ENCODE assay signal across 9 mouse cellular contexts in genomic region chr4:138729018-138729703, GRCm38 (mm10). TPM values are rescaled to one million over a fixed set of nuclear protein-coding genes. Genes with fewer than 3 reads are reported as not detected.
DNase-seq lines count a peak whose midpoint lies in the region; ATAC-seq and TF ChIP-seq lines count a peak whose summit lies in the region.
"Had no signal": no experiment of that assay in that cellular context is flagged by ENCODE, and none has a peak within 500 bp of the region (broad histone marks: within the 10 kb centered on the region; RNA-seq: fewer than 3 reads in every experiment).

No protein-coding gene starts in this region.

- no peak overlapping the region for H3K4me3 ChIP-seq in lung, adult 2 months (replicated peaks; ENCODE audit: extremely low read depth, low read depth, low read length)
- no peak overlapping the region for H3K4me3 ChIP-seq in liver, embryonic 16.5 days (ENCODE audit: low read depth, low read length)
- H3K4me3 ChIP-seq in stomach, embryonic 16.5 days (replicated peaks; ENCODE audit: low read length) = no peak overlapping the region
- H3K4me3 ChIP-seq: myocyte had no signal

- ATAC-seq in liver, embryonic 16.5 days (ENCODE audit: low read depth) = peak; percentile 32; the same call in 1 of the 2 replicates
- peak; percentile 54; the same call in 1 of the 2 replicates for ATAC-seq in stomach, embryonic 16.5 days (ENCODE audit: insufficient read depth, low FRiP score)
- ATAC-seq in CD4-positive, CD25-positive, alpha-beta regulatory T cell, adult 4 months = no peak

- H3K9me3 ChIP-seq in liver, embryonic 16.5 days (replicated peaks; ENCODE audit: control insufficient read depth, low read length) = no peaks in the 10 kb centered on the region
- H3K9me3 ChIP-seq in stomach, embryonic 16.5 days (replicated peaks; ENCODE audit: control insufficient read depth, low read length) = no peaks in the 10 kb centered on the region

- H3K27ac ChIP-seq in liver, embryonic 16.5 days (ENCODE audit: low read length) = no peak overlapping the region
- H3K27ac ChIP-seq in stomach, embryonic 16.5 days (ENCODE audit: low read length) = no peak overlapping the region

- peaks cover 3% of the 10 kb centered on the region for H3K27me3 ChIP-seq in liver, embryonic 16.5 days (ENCODE audit: control insufficient read depth, insufficient read depth, low read depth, low read length)
- H3K27me3 ChIP-seq in stomach, embryonic 16.5 days (ENCODE audit: control insufficient read depth, insufficient read depth, low read length) = no peaks in the 10 kb centered on the region

- H3K4me1 ChIP-seq in lung, adult 2 months (ENCODE audit: control insufficient read depth, insufficient read depth, low read length) = peaks cover 7% of the 10 kb centered on the region
- H3K4me1 ChIP-seq in liver, embryonic 16.5 days (ENCODE audit: control insufficient read depth, low read depth, low read length) = no peaks in the 10 kb centered on the region; the same call in 1 of the 2 replicates
- peaks cover 14% of the 10 kb centered on the region; the same call in 1 of the 2 replicates for H3K4me1 ChIP-seq in stomach, embryonic 16.5 days (ENCODE audit: control insufficient read depth, insufficient read depth, low read length)

- 34% methylated on average over 9 of the region's 9 CpGs for WGBS in lung, adult 2 months
- 36% methylated on average over 9 of the region's 9 CpGs for WGBS in liver, embryonic 16.5 days (ENCODE audit: insufficient replicate concordance)
- WGBS in stomach, embryonic 16.5 days = 51% methylated on average over 9 of the region's 9 CpGs

- DNase-seq in adrenal gland, adult 8-10 months = peak; percentile 58
- DNase-seq in adrenal gland, postnatal 25 days = no peak
- DNase-seq in lung, adult 18-20 months = peak; percentile 46 to 49
- DNase-seq in lung, adult 2 months = no peak
- no peak for DNase-seq in cerebellum, adult 8-10 months

- H3K4me2 ChIP-seq in liver, embryonic 16.5 days (ENCODE audit: low read depth, low read length) = no peak overlapping the region
- H3K4me2 ChIP-seq in stomach, embryonic 16.5 days (ENCODE audit: low read depth, low read length) = no peak overlapping the region

- TF ChIP-seq CTCF in lung, adult 2 months (IDR thresholded peaks at IDR 0.05; ENCODE audit: insufficient read depth, low read length) = no peak

- H3K9ac ChIP-seq in liver, embryonic 16.5 days (ENCODE audit: low read depth, low read length) = no peak overlapping the region
- H3K9ac ChIP-seq in stomach, embryonic 16.5 days (ENCODE audit: low read length) = no peak overlapping the region

- no peak for TF ChIP-seq POLR2A in lung, adult 2 months (IDR thresholded peaks at IDR 0.05; ENCODE audit: borderline replicate concordance, extremely low read depth, low read depth, low read length)

- no peaks in the 10 kb centered on the region for H3K36me3 ChIP-seq in liver, embryonic 16.5 days (ENCODE audit: control insufficient read depth, insufficient read depth)
- H3K36me3 ChIP-seq in stomach, embryonic 16.5 days (ENCODE audit: control insufficient read depth, insufficient read depth, low read length) = no peaks in the 10 kb centered on the region

RNA-seq across cellular contexts. Expression of gene Pla2g2c, which starts 4.6 kb away (rescaled TPM):
- under 1 TPM in 3 of 4 experiments, not detected in 1; 0.52 to 0.81 (median 0.68) TPM for total RNA-seq in adrenal gland, adult 8-10 months (2022)
- total RNA-seq in adrenal gland, postnatal 25 days (2021) = 0.24 TPM in 1 of 2 replicates, not detected in the other
- 0.69 and 0.93 TPM in 2 replicates for polyA plus RNA-seq in lung, adult 2 months (2012; rRNA removed)
- not detected in 2 replicates for polyA plus RNA-seq in liver, embryonic 16.5 days (2015; fragmentation: Nextera tagmentation; extraction: Ambion mirVana)
- polyA plus RNA-seq in stomach, embryonic 16.5 days (2015; fragmentation: Nextera tagmentation; extraction: Ambion mirVana) = 0.14 and 0.18 TPM in 2 replicates
- polyA plus RNA-seq in CD4-positive, CD25-positive, alpha-beta regulatory T cell, adult 4 months (2017; shearing (Covaris generic)) = not detected
- polyA plus RNA-seq: myocyte had no signal

RNA-seq across cellular contexts. Expression of gene Ubxn10, which starts 7.8 kb away (rescaled TPM):
- 1 to 10 TPM; 1.0 to 3.9 (median 2.3) TPM for total RNA-seq in adrenal gland, adult 8-10 months (2022)
- 1.1 and 2.0 TPM in 2 replicates for total RNA-seq in adrenal gland, postnatal 25 days (2021)
- 25.2 and 28.6 TPM in 2 replicates for polyA plus RNA-seq in lung, adult 2 months (2012; rRNA removed)
- polyA plus RNA-seq in liver, embryonic 16.5 days (2015; fragmentation: Nextera tagmentation; extraction: Ambion mirVana) = 0.04 and 0.11 TPM in 2 replicates
- 0.74 and 0.85 TPM in 2 replicates for polyA plus RNA-seq in stomach, embryonic 16.5 days (2015; fragmentation: Nextera tagmentation; extraction: Ambion mirVana)
- polyA plus RNA-seq in CD4-positive, CD25-positive, alpha-beta regulatory T cell, adult 4 months (2017; shearing (Covaris generic)) = not detected
- polyA plus RNA-seq: myocyte had no signal

RNA-seq across cellular contexts. Expression of gene Pla2g2f, which starts 28.3 kb away (rescaled TPM):
- total RNA-seq in adrenal gland, adult 8-10 months (2022) = 10 to 100 TPM; 27.9 to 46.9 (median 39.1) TPM
- total RNA-seq in adrenal gland, postnatal 25 days (2021) = 19.2 and 21.7 TPM in 2 replicates
- 0.14 and 5.2 TPM in 2 replicates for polyA plus RNA-seq in lung, adult 2 months (2012; rRNA removed)
- not detected in 2 replicates for polyA plus RNA-seq in liver, embryonic 16.5 days (2015; fragmentation: Nextera tagmentation; extraction: Ambion mirVana)
- 2.0 and 3.6 TPM in 2 replicates for polyA plus RNA-seq in stomach, embryonic 16.5 days (2015; fragmentation: Nextera tagmentation; extraction: Ambion mirVana)
- not detected for polyA plus RNA-seq in CD4-positive, CD25-positive, alpha-beta regulatory T cell, adult 4 months (2017; shearing (Covaris generic))
- polyA plus RNA-seq: myocyte had no signal

RNA-seq across cellular contexts. Expression of gene Pla2g2d, which starts 46.4 kb away (rescaled TPM):
- total RNA-seq in adrenal gland, adult 8-10 months (2022) = 1 to 10 TPM; 1.8 to 4.1 (median 2.8) TPM
- 2.2 and 2.8 TPM in 2 replicates for total RNA-seq in adrenal gland, postnatal 25 days (2021)
- 2.5 and 2.6 TPM in 2 replicates for polyA plus RNA-seq in lung, adult 2 months (2012; rRNA removed)
- not detected in 2 replicates for polyA plus RNA-seq in liver, embryonic 16.5 days (2015; fragmentation: Nextera tagmentation; extraction: Ambion mirVana)
- polyA plus RNA-seq in stomach, embryonic 16.5 days (2015; fragmentation: Nextera tagmentation; extraction: Ambion mirVana) = 0.61 and 0.80 TPM in 2 replicates
- under 1 TPM; 0.15 to 0.85 TPM for polyA plus RNA-seq in CD4-positive, CD25-positive, alpha-beta regulatory T cell, adult 4 months (2017; shearing (Covaris generic))

Comparison
In these comparisons a context has a peak if more than half of its experiments do, and no peak if none do; other contexts are left out.
1. DNase-seq: peak in adrenal gland, adult 8-10 months (single experiment) and lung, adult 18-20 months (2 of 2); none in adrenal gland, postnatal 25 days (single experiment), lung, adult 2 months (single experiment) and cerebellum, adult 8-10 months (single experiment).
2. RNA of gene Ubxn10, which starts 7.8 kb away (polyA plus RNA-seq): 25.2 to 28.6 TPM in lung, adult 2 months; 0.74 to 0.85 TPM in stomach, embryonic 16.5 days, 0.04 to 0.11 TPM in liver, embryonic 16.5 days and not detected in CD4-positive, CD25-positive, alpha-beta regulatory T cell, adult 4 months; every median in the first group is over 10 times any median in the second.